Mouse (Mus musculus) kidney, postnatal 10 days (tissue): ENCODE measurements around the gene Grid2.
A peak's percentile ranks its signal among the peaks of the same experiment; 100 is the strongest.

ENCODE experiments used
- DNase-seq: peaks from one replicate; pipeline ENCODE4 v3.0.0; 2021; ENCODE audit warnings: mixed read lengths

Gene Grid2

DNA sequence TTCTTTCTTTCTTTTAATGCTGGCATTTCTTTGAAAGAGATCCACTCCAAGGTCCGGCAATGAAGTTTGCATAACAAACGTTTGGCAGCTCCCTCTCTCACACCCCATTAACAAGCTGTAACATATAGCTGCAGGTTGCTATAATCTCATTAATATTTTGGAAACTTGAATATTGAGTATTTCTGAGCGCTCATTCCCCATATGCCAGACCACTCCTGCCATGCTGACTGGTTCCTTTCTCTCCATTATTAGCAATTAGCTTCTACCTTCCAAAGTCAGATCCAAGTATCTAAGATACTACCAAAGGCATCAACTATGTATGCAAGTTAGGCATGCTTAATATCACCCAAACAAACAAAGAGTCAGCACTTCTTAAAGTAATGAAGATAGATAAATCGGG lies 1477.6 kb downstream of the Grid2 start:
- no peak for DNase-seq

DNA sequence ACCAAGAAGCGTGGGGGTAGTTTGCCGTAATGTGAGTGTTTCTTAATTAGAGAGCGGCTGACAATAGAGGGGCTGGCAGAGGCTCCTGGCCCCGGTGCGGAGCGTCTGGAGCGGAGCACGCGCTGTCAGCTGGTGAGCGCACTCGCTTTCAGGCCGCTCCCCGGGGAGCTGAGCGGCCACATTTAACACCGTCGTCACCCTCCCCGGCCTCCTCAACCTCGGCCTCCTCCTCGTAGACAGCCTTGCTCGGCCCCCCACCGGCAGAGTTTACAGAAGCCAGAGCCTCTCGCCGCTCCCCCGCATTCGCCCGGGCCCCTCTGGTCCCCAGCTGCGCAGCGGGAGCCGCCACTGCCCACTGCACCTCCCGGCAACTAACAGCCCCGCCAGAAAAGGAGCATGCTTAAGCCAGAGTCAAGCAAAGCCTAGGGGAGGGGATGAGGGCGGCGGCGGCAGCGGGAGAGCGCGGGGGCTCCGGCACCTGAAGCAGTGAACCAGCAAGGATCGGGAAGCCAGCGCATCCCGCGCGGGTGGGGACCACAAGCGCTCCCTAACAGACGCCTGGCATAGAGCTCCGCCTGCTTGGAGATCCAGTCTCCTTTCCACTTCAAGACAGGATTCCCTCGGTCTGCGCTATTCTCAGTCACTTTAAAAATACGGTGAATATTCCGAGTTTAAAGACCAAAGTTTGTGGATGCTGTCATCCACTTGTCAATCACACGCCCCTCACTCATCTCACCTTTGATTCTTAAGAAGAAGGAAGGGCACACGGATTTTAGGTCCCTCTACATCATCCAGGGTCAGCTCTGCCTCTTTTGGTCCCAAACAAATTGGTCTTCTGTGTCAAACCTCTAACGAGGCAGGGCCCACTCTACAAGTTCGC lies 1479.0 kb downstream of the Grid2 start:
- peak; percentile 10 for DNase-seq

DNA sequence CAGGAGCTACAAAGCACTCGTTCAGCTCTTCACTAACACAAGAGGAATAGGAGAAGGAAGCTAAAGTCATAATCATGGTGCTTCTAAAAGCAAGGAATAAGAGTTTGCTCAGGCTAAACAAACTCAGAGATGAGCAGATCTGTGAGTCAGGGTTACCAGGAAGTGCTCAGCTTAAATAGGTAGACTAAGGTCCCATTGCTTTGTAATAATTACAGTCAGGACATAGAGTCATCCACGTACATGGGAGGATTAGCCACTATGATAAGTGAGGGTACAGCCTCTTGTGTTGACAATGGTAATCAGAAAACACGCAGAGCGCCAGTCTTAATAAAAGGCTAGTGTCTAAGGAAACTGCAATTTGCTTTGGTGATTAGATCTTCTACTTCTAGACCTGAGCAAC lies 1480.6 kb downstream of the Grid2 start:
- no peak for DNase-seq

DNA sequence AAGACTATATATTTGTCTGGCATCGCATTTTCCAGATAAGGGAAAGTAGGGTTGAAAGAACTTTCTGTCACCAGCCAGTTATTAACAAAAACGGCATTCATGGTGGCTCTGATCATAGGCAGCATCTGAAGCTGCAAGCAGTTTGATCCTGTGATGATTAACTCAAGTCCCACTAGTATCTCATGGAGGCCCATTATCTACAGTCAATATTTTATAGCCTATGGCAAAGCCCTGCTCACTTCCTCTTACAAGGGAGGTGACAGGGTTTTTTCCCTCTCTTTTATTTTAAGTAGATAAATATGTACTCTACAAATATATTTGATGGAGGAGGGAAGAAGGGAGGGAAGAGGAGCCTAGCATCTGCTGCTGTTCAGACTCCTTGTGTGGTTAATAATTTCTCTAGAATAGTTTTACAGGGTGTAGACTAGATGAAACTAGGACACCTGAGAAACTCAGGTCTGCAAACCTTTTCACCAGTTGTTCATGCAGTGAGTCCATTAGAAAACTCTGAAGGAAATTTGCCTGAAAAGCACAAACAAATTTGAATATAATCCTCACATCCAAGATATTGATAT lies 1487.3 kb downstream of the Grid2 start:
- DNase-seq: no peak
